Mouse (Mus musculus) olfactory bulb, adult 2 months (tissue): Measurements from ENCODE around the gene Atp6v0b. TPM values are rescaled to one million over a fixed set of nuclear protein-coding genes. Genes with fewer than 3 reads are reported as not detected.

ENCODE experiments used
- H3K27ac ChIP-seq: fragments of 200-500 bp; 2 replicates; pipeline ENCODE4 v1.5.1; 2012; ENCODE audit warnings: low read depth, low read length; ENCODE audit not compliant: insufficient read depth
- H3K4me1 ChIP-seq: fragments of 200-500 bp; 2 replicates; pipeline ENCODE4 v1.6.1; 2012; ENCODE audit warnings: low read length; ENCODE audit not compliant: control insufficient read depth, insufficient read depth
- H3K4me3 ChIP-seq: fragments of 200-500 bp; 2 replicates; pipeline ENCODE4 v1.5.1; 2012; ENCODE audit warnings: mild to moderate bottlenecking, low read depth, low read length, moderate library complexity; ENCODE audit not compliant: insufficient read depth
- CTCF ChIP-seq: fragments of 200-500 bp; IDR thresholded peaks from 2 replicates; pipeline ENCODE4 v1.5.1; 2012; ENCODE audit warnings: low read depth, mild to moderate bottlenecking, low read length, moderate library complexity; ENCODE audit not compliant: insufficient read depth
- POLR2A ChIP-seq: fragments of 200-500 bp; IDR thresholded peaks from 2 replicates; pipeline ENCODE4 v1.6.1; 2012; ENCODE audit warnings: mild to moderate bottlenecking, low read depth, low read length, moderate library complexity; ENCODE audit not compliant: insufficient read depth
- WGBS: fragments of 180-500 bp; shearing (Covaris S2); methylation state at CpG from one replicate; pipeline ENCODE4 v1.1.7; 2018; 5-methylcytosine and 5-hydroxymethylcytosine counted together
- polyA plus RNA-seq: library from polyadenylated mRNA; stranded (reverse); fragments of >200 nt; gene quantifications from 2 replicates; pipeline ENCODE4 v1.2.4, GENCODE M21; 2012; ENCODE audit warnings: low replicate concordance; ENCODE audit not compliant: missing spikeins, insufficient read depth, insufficient read length

The Atp6v0b gene
- polyA plus RNA-seq, 1 experiment, result not detected

DNA sequence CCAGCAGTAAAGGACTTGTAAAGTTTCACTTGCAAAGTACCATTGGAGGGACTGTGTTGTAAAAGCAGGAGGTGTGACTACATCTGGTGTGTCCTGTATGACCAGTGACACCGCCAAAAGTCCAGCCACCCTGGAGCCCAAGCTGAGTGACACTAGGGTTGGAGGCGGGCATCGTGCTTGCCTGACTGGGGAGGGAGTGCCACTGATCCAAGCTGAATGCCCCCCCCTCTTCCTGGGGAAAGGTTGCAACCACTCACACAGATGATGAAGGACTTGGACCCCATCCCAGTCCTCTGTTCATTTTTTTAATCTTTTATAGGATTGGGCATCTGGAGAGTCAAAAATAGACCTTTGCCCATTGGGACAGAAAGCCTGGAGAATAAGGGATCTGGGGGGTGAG lies 45.6 kb downstream of the Atp6v0b start:
- Histone ChIP-seq H3K4me3 (no peak overlapping the region), H3K4me1 (no peaks in the 10 kb centered on the region), H3K27ac (no peak overlapping the region)
- TF ChIP-seq POLR2A (no peak), CTCF (no peak)
- WGBS, result 78% methylated on average over 3 of the region's 3 CpGs

GRCm38 (mm10) chr4:117840821-117841220 lies 46.3 kb downstream of the Atp6v0b start:
- H3K4me1 ChIP-seq, result no peaks in the 10 kb centered on the region
- no peak overlapping the region for H3K27ac ChIP-seq
- H3K4me3 ChIP-seq, result no peak overlapping the region
- TF ChIP-seq POLR2A (no peak), CTCF (no peak)
- WGBS, result 97% methylated on average over 5 of the region's 5 CpGs

GRCm38 (mm10) chr4:117839366-117839765 lies 47.8 kb downstream of the Atp6v0b start:
- TF ChIP-seq CTCF, result no peak
- TF ChIP-seq POLR2A, result no peak
- peaks cover 2% of the 10 kb centered on the region; the same call in 1 of the 2 replicates for H3K4me1 ChIP-seq
- 89% methylated on average over 6 of the region's 6 CpGs for WGBS
- no peak overlapping the region for H3K27ac ChIP-seq
- H3K4me3 ChIP-seq, result no peak overlapping the region

DNA sequence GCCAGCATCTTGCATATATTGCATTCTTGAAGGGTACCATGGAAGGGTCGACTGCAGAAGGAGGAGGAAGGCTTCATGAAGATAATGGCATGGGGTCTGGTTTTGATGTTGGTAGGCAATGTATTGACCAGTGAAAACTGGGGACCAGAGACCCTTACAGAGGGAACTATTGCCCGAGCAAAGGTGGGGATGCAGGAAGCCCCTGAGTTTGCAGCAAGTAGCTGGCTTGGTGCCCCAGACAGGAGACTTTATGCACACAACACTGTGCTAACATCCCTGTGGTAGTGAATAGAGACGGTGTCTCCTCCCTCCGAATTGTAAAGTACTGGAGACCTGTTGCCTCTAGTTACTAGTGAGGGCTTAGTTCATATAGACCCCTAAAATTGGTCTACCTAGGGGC lies 49.9 kb downstream of the Atp6v0b start:
- no peak for TF ChIP-seq CTCF
- TF ChIP-seq POLR2A, result no peak
- H3K4me3 ChIP-seq, result no peak overlapping the region
- no peak overlapping the region for H3K27ac ChIP-seq
- H3K4me1 ChIP-seq, result peaks cover 2% of the 10 kb centered on the region; the same call in 1 of the 2 replicates
- WGBS, result 76% methylated on average over 4 of the region's 4 CpGs

DNA sequence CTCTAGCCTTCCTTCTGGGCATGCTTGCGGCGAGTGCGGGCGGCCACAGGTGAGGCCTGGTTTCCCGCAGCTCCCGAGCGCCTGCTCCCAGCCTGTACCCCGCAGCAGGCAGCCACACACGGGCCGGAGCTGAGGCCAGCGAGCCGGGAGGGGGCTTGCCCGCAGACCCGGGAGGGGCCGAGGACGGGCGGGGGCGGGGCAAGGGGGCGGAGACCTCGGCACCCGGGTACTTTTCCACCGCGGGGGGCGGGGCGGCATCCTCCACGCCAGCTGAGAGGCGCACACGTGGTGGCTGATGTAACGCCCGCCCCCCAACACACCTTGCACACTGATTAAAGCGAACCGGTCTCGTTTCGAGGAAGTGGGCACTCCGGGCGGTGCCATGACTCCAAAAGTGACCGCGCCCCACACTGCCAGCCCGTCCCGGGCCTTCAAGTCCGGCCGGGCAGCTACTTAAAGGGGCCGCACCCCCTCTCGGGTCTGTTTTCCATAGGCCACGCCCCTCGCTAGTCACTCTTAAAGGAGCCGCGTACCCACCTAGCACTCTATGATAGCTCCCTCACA lies 50.8 kb downstream of the Atp6v0b start:
- peaks cover 2% of the 10 kb centered on the region; the same call in 1 of the 2 replicates for H3K4me1 ChIP-seq
- peak overlapping the region; percentile 60 for H3K4me3 ChIP-seq
- under 1% methylated on average over 43 of the region's 48 CpGs for WGBS
- peak overlapping the region; percentile 59 for H3K27ac ChIP-seq
- no peak for TF ChIP-seq CTCF
- TF ChIP-seq POLR2A, result no peak

- Histone ChIP-seq H3K4me1 (peaks cover 2% of the 10 kb centered on the region; the same call in 1 of the 2 replicates), H3K27ac (peak overlapping the region; percentile 59), H3K4me3 (peak overlapping the region; percentile 60)
- no peak for TF ChIP-seq POLR2A
- no peak for TF ChIP-seq CTCF
- WGBS, result under 1% methylated on average over 60 of the region's 60 CpGs
Measured at GRCm38 (mm10) chr4:117835531-117836111, 51.5 kb downstream of the Atp6v0b start.

DNA sequence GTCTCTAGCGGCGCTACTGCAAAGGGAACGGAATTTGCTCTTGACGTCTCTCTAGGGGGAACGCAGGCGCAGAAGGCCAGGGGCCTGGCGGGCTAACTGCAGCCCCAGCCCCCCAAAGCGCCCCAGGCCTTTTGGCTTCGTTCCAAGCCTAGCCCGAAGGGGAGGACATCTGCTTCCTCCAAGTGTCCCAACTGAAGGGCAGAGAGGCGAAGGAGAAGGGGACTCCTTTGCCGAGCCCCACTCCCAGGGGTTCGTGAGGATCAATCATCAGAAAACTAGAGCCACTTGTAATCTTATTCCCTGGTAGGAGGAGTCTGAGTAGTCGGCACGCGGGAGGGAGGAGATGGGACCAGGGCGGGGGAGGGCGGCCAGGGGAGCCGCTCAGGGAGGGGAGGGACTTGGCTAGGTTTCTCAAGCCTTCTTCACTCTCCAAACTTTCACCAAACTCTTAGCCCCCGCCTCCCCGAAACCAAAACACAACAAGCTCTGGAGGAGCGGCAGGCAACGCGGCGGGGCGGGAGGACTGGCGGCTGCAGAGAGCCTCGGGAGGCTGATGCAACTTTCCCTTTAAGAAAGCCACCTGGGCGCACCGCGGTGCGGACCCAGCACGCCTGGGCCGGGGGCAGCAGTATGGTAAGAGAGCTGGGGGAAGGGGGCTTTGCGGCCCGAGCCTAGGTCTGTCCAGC lies 52.1 kb downstream of the Atp6v0b start:
- WGBS, result 2% methylated on average over 36 of the region's 36 CpGs
- Histone ChIP-seq H3K4me1 (peaks cover 5% of the 10 kb centered on the region), H3K27ac (peak overlapping the region; percentile 59), H3K4me3 (peak overlapping the region; percentile 60)
- TF ChIP-seq POLR2A, result no peak

GRCm38 (mm10) chr4:117834457-117834844 lies 52.7 kb downstream of the Atp6v0b start, which contains the start of gene Slc6a9:
Gene Slc6a9 (plus strand): TSS chr4:117834506.
- H3K4me1 ChIP-seq, result peaks cover 9% of the 10 kb centered on the region
- no peak for TF ChIP-seq CTCF
- no peak for TF ChIP-seq POLR2A

More at GRCm38 (mm10) chr4:117834457-117834844, 52.7 kb downstream of the Atp6v0b start, which contains the start of gene Slc6a9:
- Histone ChIP-seq H3K27ac (peak within 1 kb of the TSS; percentile 59), H3K4me3 (peak within 1 kb of the TSS; percentile 60)
- WGBS, result 40% methylated on average over 3 of the region's 3 CpGs

Other genes starting within 250 kb of the Atp6v0b start
- gene Dmap1, start 205.1 kb downstream of the Atp6v0b start, polyA plus RNA-seq, result not detected in 2 replicates
- not detected in 2 replicates for gene Gm12845, start 162.9 kb downstream of the Atp6v0b start, polyA plus RNA-seq
- not detected in 2 replicates for gene Klf17, start 121.7 kb downstream of the Atp6v0b start, polyA plus RNA-seq
- gene Slc6a9, start 52.8 kb downstream of the Atp6v0b start, polyA plus RNA-seq, result not detected in 2 replicates
- gene Ccdc24, start 14.8 kb downstream of the Atp6v0b start, polyA plus RNA-seq, result not detected in 2 replicates
- not detected in 2 replicates for gene B4galt2, start 3.8 kb downstream of the Atp6v0b start, polyA plus RNA-seq
- not detected in 2 replicates for gene Dph2, start 4.7 kb upstream of the Atp6v0b start, polyA plus RNA-seq
- 213 TPM in 1 of 2 replicates, not detected in the other for gene Ipo13, start 27.7 kb upstream of the Atp6v0b start, polyA plus RNA-seq
- not detected in 2 replicates for gene Artn, start 42.4 kb upstream of the Atp6v0b start, polyA plus RNA-seq
- not detected in 2 replicates for gene St3gal3, start 247.6 kb upstream of the Atp6v0b start, polyA plus RNA-seq